Mouse (Mus musculus): ENCODE data around the gene Gnmt.

GRCm38 (mm10) chr17:46699245-46699644, 29.7 kb downstream of the Gnmt start:
- TF ChIP-seq CTCF (IDR thresholded peaks at IDR 0.05), result no peak
- TF ChIP-seq EP300 (IDR thresholded peaks at IDR 0.05), result no peak

All from lung, postnatal 0 days (tissue).